Mouse (Mus musculus) heart, embryonic 11.5 days (tissue): ENCODE data around the gene 4921504E06Rik. TPM values are rescaled to one million over a fixed set of nuclear protein-coding genes. Genes with fewer than 3 reads are reported as not detected.

Experiments
- ATAC-seq: fragments of 200-750 bp; cut with Nextera tagmentation; replicated peaks from 2 replicates; pipeline ENCODE4 v1.8.0; 2017; ENCODE audit warnings: moderate library complexity; ENCODE audit not compliant: insufficient number of reproducible peaks, low FRiP score, low TSS enrichment
- H3K27ac ChIP-seq: fragments of 300-500 bp; sonication (generic); 2 replicates; pipeline ENCODE4 v1.5.1; 2014; ENCODE audit warnings: mild to moderate bottlenecking, low read depth, low read length
- H3K27me3 ChIP-seq: fragments of 300-500 bp; sonication (generic); 2 replicates; pipeline ENCODE4 v1.6.1; 2014; ENCODE audit warnings: mild to moderate bottlenecking, low read length, mixed read lengths; ENCODE audit not compliant: control insufficient read depth, insufficient read depth
- H3K36me3 ChIP-seq: fragments of 300-500 bp; sonication (generic); 2 replicates; pipeline ENCODE4 v1.6.1; 2014; ENCODE audit warnings: mild to moderate bottlenecking, low read length, moderate library complexity, mixed read lengths; ENCODE audit not compliant: control insufficient read depth, insufficient read depth
- H3K4me1 ChIP-seq: fragments of 300-500 bp; sonication (generic); 2 replicates; pipeline ENCODE4 v1.6.1; 2014; ENCODE audit warnings: low read length; ENCODE audit not compliant: control insufficient read depth, insufficient read depth
- H3K4me2 ChIP-seq: fragments of 300-500 bp; sonication (generic); 2 replicates; pipeline ENCODE4 v1.6.1; 2014; ENCODE audit warnings: mild to moderate bottlenecking, moderate library complexity
- H3K4me3 ChIP-seq: fragments of 300-500 bp; sonication (generic); 2 replicates; pipeline ENCODE4 v1.5.1; 2014; ENCODE audit warnings: low read depth, low read length
- H3K9ac ChIP-seq: fragments of 300-500 bp; sonication (generic); 2 replicates; pipeline ENCODE4 v1.6.1; 2014; ENCODE audit warnings: mild to moderate bottlenecking, low read depth, low read length, moderate library complexity
- H3K9me3 ChIP-seq: fragments of 300-500 bp; sonication (generic); replicated peaks from 2 replicates; pipeline ENCODE4 v1.6.1; 2016; ENCODE audit warnings: low read length; ENCODE audit not compliant: control insufficient read depth
- WGBS: fragments of 180-500 bp; shearing (Covaris S2); extraction: QIAGEN DNeasy Blood & Tissue Kit; methylation state at CpG from one replicate; pipeline ENCODE4 v1.1.7; 2014; ENCODE audit not compliant: insufficient replicate concordance; 5-methylcytosine and 5-hydroxymethylcytosine counted together
- polyA plus RNA-seq: library from polyadenylated mRNA; unstranded; fragments of >200 nt; fragmentation: Nextera tagmentation; extraction: Ambion mirVana; gene quantifications from 2 replicates; pipeline ENCODE4 v1.2.1, GENCODE M21; 2014

4921504E06Rik gene
- polyA plus RNA-seq, 1 experiment from 2014 or later, result not detected

GRCm38 (mm10) chr2:19444346-19444745 is 109.4 kb downstream of the 4921504E06Rik start:
- no peak overlapping the region for H3K27ac ChIP-seq
- no peak overlapping the region for H3K4me3 ChIP-seq
- H3K4me1 ChIP-seq, result peaks cover 3% of the 10 kb centered on the region; the same call in 1 of the 2 replicates
- no peak for ATAC-seq
- H3K4me2 ChIP-seq, result no peak overlapping the region
- H3K9ac ChIP-seq, result no peak overlapping the region
- WGBS, result 5% methylated on average over 9 of the region's 9 CpGs
- H3K36me3 ChIP-seq, result no peaks in the 10 kb centered on the region
- H3K9me3 ChIP-seq, result no peaks in the 10 kb centered on the region
- H3K27me3 ChIP-seq, result peaks cover 83% of the 10 kb centered on the region

DNA sequence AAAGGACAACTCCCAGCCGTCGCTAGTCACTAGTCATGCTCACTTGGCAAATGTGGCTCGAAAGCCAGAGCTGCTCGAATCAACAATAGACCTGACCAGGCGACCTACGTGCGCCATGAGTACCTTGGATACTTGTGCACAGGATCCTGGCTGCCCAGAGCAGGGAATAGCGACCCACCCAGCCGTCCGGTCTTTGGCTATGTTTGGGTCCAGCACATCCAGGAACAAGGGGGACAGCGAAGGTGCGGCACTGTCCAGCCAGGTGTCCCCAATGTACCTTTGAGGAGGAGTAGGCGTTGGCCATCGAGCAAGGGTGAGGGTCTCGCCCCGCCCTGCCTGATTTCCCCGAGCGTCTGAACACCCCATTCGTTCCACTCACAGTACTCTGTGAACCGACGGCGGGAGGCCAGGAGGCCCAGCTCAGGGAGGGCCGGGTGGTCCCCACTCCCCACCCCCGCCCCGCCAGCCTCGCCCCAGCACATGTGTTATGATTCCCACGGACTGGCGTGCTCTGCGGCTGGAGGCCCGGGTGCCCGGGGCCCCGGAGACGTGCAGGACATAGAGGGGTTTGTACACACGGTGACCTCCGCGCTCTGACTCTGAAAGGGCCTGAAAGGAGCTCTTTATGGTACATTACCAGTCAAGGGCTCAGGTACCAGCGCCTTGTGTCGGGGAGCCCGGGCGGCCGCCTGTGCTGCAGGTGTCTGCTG is 121.9 kb downstream of the 4921504E06Rik start:
- ATAC-seq, result 0 out of 2 replicates have a peak, but pooled peaks have one; percentile 4
- Histone ChIP-seq H3K27me3 (peaks cover 84% of the 10 kb centered on the region), H3K36me3 (no peaks in the 10 kb centered on the region), H3K4me3 (peak overlapping the region; percentile 6), H3K4me1 (peaks cover 5% of the 10 kb centered on the region; the same call in 1 of the 2 replicates), H3K4me2 (peak overlapping the region; percentile 35), H3K9me3 (no peaks in the 10 kb centered on the region), H3K27ac (no peak overlapping the region), H3K9ac (no peak overlapping the region)
- 4% methylated on average over 41 of the region's 41 CpGs for WGBS

DNA sequence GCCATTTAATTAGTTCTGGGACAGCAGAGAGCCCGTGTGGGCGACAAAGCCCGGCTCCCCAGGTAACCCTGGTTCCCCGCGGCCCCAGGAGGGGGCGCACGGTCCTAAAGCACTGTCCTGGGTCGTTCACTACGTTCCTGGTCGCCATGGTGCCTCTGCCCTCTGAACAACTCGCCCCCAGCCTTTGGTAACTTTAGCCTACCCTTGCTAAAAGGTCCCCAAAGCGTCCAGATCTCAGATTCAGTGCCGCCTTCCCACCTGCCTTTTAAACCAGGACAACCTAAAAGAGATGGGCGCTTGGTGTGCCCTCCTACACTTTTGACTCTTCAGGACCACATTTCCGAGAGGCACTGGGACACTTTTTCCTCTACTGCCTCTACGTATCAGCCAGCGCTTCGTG is 122.5 kb downstream of the 4921504E06Rik start:
- Histone ChIP-seq H3K4me1 (peaks cover 5% of the 10 kb centered on the region; the same call in 1 of the 2 replicates), H3K27ac (no peak overlapping the region), H3K4me2 (peak overlapping the region; percentile 44), H3K9me3 (no peaks in the 10 kb centered on the region), H3K9ac (no peak overlapping the region), H3K4me3 (peak overlapping the region; percentile 32), H3K36me3 (no peaks in the 10 kb centered on the region), H3K27me3 (peaks cover 89% of the 10 kb centered on the region)
- no peak for ATAC-seq
- WGBS, result under 1% methylated on average over 18 of the region's 18 CpGs

DNA sequence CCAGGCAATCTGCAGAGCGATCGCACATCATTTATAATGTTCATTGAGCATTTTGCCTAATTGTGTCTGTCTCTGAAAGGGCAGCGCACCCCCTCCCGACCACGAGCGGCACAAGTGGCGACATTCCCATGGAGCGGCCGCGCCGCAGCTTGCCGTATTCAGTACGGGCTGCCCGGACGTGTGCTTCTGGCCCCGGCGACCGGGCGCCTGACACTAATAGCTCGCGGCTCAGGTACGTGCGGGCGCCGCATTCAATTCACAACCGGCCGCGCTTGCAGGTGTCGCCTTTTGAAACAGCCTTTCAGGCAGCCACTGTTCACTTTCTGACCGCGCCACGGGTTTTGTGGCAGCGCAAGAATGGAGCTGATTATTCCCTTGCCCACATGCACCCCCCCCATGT is 123.0 kb downstream of the 4921504E06Rik start:
- under 1% methylated on average over 33 of the region's 33 CpGs for WGBS
- Histone ChIP-seq H3K36me3 (no peaks in the 10 kb centered on the region), H3K4me1 (peaks cover 5% of the 10 kb centered on the region; the same call in 1 of the 2 replicates), H3K9ac (no peak overlapping the region), H3K4me3 (peak overlapping the region; percentile 32), H3K9me3 (no peaks in the 10 kb centered on the region), H3K27me3 (peaks cover 87% of the 10 kb centered on the region), H3K27ac (no peak overlapping the region), H3K4me2 (peak overlapping the region; percentile 44)
- no peak for ATAC-seq

DNA sequence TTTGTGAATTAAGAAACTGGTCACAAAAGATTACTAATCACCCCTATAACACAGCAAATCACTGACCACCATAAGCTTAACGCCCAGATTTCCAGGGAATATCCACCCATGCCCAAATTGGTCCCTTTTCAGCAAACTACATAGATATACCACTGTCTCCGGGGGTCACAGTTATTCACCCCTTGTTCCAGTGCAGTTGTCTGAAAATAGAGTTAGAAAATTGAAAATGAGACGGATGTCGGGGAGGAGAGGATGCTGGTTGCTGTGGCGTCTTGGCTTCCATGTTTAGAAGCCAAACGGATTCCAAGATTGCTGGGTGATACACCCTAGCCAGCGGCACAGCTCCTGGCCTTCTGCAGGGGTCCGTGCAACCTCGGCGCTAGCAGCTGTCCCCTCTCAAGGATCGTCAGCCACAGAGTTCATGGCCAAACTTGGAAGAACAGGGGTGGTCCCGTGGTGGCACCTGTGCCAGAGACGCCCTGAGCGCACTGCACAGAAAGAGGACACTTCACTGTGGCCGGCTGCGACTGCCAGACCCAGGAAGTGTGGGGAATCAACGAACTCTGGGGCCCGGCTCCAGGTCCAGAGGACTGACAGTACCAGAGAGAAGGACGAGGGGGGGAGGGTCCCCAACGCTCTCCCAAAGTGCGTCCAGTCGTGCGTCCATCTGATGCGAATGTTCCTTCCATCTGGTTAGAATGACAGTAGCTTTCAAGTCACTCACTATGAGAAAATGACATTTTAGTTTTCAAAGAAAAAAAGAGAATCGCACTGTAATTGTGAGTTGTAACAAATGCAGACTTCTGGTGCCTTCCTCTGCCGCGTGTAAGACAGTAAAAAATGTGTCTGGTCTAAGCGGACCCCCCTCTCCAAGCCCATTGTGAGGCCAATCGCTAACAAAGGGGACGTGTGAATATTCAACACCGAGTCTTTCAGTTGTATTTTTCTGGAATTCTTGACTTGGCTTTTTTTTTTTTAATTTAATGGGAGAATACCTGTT is 123.7 kb downstream of the 4921504E06Rik start:
- H3K4me2 ChIP-seq, result peak overlapping the region; percentile 44; the same call in 1 of the 2 replicates
- peaks cover 5% of the 10 kb centered on the region; the same call in 1 of the 2 replicates for H3K4me1 ChIP-seq
- no peak overlapping the region for H3K27ac ChIP-seq
- no peaks in the 10 kb centered on the region for H3K9me3 ChIP-seq
- 6% methylated on average over 31 of the region's 31 CpGs for WGBS
- no peak for ATAC-seq
- no peak overlapping the region for H3K9ac ChIP-seq
- H3K27me3 ChIP-seq, result peaks cover 84% of the 10 kb centered on the region
- H3K4me3 ChIP-seq, result no peak overlapping the region
- H3K36me3 ChIP-seq, result no peaks in the 10 kb centered on the region

DNA sequence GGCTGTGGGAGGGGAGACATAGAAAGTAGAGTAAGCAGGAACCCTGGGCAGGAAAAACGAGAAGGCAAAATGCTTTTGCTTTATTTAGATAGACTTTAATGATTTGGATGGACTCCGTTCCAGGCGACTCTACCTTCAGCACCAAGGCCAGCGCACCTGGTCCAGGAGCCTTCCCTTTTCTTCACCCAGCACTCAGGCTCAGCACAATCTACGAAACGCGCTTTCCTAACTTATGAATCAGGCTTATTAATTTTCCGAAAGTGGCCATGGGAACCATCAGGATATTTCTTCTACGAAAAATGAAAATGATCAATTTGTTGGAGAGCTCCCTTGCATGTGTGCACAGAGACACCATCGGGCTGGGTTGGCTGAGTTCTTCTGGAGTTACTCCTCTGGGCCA is 124.7 kb downstream of the 4921504E06Rik start:
- H3K4me3 ChIP-seq, result no peak overlapping the region
- H3K4me2 ChIP-seq, result no peak overlapping the region
- WGBS, result 6% methylated on average over 10 of the region's 10 CpGs
- H3K9ac ChIP-seq, result no peak overlapping the region
- no peak for ATAC-seq
- no peaks in the 10 kb centered on the region for H3K9me3 ChIP-seq
- H3K4me1 ChIP-seq, result peaks cover 5% of the 10 kb centered on the region; the same call in 1 of the 2 replicates
- no peak overlapping the region for H3K27ac ChIP-seq
- peaks cover 80% of the 10 kb centered on the region for H3K27me3 ChIP-seq
- no peaks in the 10 kb centered on the region for H3K36me3 ChIP-seq

GRCm38 (mm10) chr2:19423086-19423485 is 130.6 kb downstream of the 4921504E06Rik start:
- Histone ChIP-seq H3K36me3 (no peaks in the 10 kb centered on the region), H3K9me3 (no peaks in the 10 kb centered on the region), H3K4me3 (no peak overlapping the region), H3K27me3 (peaks cover 34% of the 10 kb centered on the region), H3K4me1 (no peaks in the 10 kb centered on the region), H3K9ac (no peak overlapping the region), H3K4me2 (no peak overlapping the region), H3K27ac (no peak overlapping the region)
- WGBS, result 81% methylated on average over 6 of the region's 6 CpGs
- ATAC-seq, result no peak

GRCm38 (mm10) chr2:19422226-19422625 is 131.5 kb downstream of the 4921504E06Rik start:
- no peak overlapping the region for H3K27ac ChIP-seq
- no peaks in the 10 kb centered on the region for H3K9me3 ChIP-seq
- no peak overlapping the region for H3K4me3 ChIP-seq
- peaks cover 28% of the 10 kb centered on the region for H3K27me3 ChIP-seq
- H3K4me1 ChIP-seq, result no peaks in the 10 kb centered on the region
- H3K36me3 ChIP-seq, result no peaks in the 10 kb centered on the region
- H3K9ac ChIP-seq, result no peak overlapping the region
- ATAC-seq, result no peak
- no peak overlapping the region for H3K4me2 ChIP-seq
